Mouse (Mus musculus): ENCODE data around the gene Stoml1. TPM values are rescaled to one million over a fixed set of nuclear protein-coding genes. Genes with fewer than 3 reads are reported as not detected.
A peak's percentile ranks its signal among the peaks of the same experiment; 100 is the strongest.

The Stoml1 gene
- polyA plus RNA-seq, 1 experiment = 32.5 TPM

DNA sequence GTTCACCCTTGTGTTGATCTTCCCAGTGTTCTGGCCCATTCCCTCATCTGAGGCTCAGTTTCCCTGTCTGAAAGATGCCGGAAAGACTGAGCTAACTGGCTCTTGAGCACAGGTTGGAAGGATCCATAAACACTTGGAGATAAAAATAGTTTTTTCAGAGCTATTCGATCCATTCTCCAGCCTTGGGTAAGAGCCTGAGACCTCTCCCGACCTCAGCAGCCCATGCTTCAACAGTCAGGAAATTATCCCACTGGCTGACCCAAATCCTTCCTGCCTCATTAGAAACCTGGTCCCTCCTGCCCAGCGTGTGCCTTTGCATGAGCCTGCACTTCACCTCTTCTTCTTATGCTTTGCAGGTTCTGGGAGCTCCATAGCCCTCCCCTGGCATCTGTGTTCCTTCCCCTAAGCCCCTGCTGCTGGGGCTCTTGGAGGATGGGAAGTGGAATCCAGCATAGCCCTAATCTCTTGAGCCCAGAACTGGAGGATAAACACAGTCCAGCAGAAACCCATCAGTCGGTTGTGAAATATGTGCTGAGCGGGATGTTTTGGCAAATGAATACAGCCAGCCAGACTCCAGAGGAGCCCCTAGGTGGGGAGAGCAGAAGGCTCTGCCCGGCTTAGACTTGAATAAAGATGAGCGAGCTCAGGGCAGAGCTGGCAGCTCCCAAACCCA is 50.8 kb downstream of the Stoml1 start:
- Histone ChIP-seq H3K4me3 (ENCODE audit: insufficient read depth, low read depth, low read length) (no peak overlapping the region), H3K27ac (ENCODE audit: insufficient read depth, low read depth, low read length) (0 out of 2 replicates have a peak overlapping the region, but pooled peaks have one; percentile 6), H3K4me1 (ENCODE audit: control insufficient read depth, insufficient read depth, low read length) (no peaks in the 10 kb centered on the region), H3K27me3 (replicated peaks; ENCODE audit: control insufficient read depth, insufficient read depth, low read length) (no peaks in the 10 kb centered on the region), H3K36me3 (ENCODE audit: control insufficient read depth, insufficient read depth, low read length) (no peaks in the 10 kb centered on the region)
- WGBS = 37% methylated on average over 8 of the region's 8 CpGs
- DNase-seq = peak; percentile 29
- TF ChIP-seq CTCF (conservative IDR thresholded peaks at IDR 0.05; ENCODE audit: insufficient read depth, insufficient read length, low read depth, low read length) = no peak
- no peak for TF ChIP-seq POLR2A (IDR thresholded peaks at IDR 0.05; ENCODE audit: low read depth, low read length)

DNA sequence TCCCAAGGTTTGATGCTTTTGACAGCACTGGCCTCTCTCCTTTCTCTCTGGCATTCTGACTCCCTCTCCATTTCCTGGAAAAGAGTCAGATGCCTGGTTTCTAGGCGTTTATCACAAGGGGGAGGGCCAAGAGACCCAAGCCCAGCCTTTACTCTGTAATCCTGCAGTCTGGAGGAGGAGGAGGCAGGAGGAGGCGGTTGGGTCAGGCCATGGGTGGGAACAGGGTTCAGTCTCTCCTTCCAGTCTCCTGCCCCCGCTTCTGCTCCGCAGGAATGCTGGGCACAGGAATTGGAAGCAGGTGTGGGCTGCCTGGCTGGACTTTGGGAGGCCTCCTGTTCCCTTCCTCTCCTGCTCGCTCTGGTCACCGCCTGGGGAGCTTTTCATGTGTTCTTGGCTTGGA is 52.7 kb downstream of the Stoml1 start:
- DNase-seq = no peak
- H3K4me1 ChIP-seq (ENCODE audit: control insufficient read depth, insufficient read depth, low read length) = no peaks in the 10 kb centered on the region
- no peak overlapping the region for H3K4me3 ChIP-seq (ENCODE audit: insufficient read depth, low read depth, low read length)
- no peak overlapping the region for H3K27ac ChIP-seq (ENCODE audit: insufficient read depth, low read depth, low read length)
- H3K27me3 ChIP-seq (replicated peaks; ENCODE audit: control insufficient read depth, insufficient read depth, low read length) = no peaks in the 10 kb centered on the region
- no peak for TF ChIP-seq POLR2A (IDR thresholded peaks at IDR 0.05; ENCODE audit: low read depth, low read length)
- no peak for TF ChIP-seq CTCF (conservative IDR thresholded peaks at IDR 0.05; ENCODE audit: insufficient read depth, insufficient read length, low read depth, low read length)
- no peaks in the 10 kb centered on the region for H3K36me3 ChIP-seq (ENCODE audit: control insufficient read depth, insufficient read depth, low read length)
- 32% methylated on average over 6 of the region's 6 CpGs for WGBS

DNA sequence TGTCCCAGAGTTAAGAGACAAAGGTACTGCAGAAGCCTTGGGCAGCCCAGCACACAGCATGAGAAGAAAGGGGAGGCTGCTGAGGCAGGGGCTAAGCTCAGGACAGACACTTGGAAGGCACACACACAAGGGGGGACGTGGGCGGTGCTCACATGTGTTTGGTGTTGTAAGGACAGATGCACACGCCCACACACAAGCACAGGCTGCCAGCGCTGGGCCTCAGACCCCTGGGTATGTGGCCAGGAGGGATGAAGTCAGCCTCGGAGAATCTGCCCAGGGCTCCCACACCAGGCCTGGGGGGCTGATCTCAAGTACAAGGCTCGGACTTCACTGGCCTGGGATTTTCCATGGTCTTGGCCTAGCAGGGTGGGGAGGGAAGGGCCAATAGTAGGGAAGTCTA is 55.4 kb downstream of the Stoml1 start:
- no peak for DNase-seq
- TF ChIP-seq CTCF (conservative IDR thresholded peaks at IDR 0.05; ENCODE audit: insufficient read depth, insufficient read length, low read depth, low read length) (no peak), POLR2A (IDR thresholded peaks at IDR 0.05; ENCODE audit: low read depth, low read length) (no peak)
- 75% methylated on average over 6 of the region's 6 CpGs for WGBS
- H3K27ac ChIP-seq (ENCODE audit: insufficient read depth, low read depth, low read length) = no peak overlapping the region
- H3K36me3 ChIP-seq (ENCODE audit: control insufficient read depth, insufficient read depth, low read length) = no peaks in the 10 kb centered on the region
- no peak overlapping the region for H3K4me3 ChIP-seq (ENCODE audit: insufficient read depth, low read depth, low read length)
- no peaks in the 10 kb centered on the region for H3K27me3 ChIP-seq (replicated peaks; ENCODE audit: control insufficient read depth, insufficient read depth, low read length)
- no peaks in the 10 kb centered on the region for H3K4me1 ChIP-seq (ENCODE audit: control insufficient read depth, insufficient read depth, low read length)

DNA sequence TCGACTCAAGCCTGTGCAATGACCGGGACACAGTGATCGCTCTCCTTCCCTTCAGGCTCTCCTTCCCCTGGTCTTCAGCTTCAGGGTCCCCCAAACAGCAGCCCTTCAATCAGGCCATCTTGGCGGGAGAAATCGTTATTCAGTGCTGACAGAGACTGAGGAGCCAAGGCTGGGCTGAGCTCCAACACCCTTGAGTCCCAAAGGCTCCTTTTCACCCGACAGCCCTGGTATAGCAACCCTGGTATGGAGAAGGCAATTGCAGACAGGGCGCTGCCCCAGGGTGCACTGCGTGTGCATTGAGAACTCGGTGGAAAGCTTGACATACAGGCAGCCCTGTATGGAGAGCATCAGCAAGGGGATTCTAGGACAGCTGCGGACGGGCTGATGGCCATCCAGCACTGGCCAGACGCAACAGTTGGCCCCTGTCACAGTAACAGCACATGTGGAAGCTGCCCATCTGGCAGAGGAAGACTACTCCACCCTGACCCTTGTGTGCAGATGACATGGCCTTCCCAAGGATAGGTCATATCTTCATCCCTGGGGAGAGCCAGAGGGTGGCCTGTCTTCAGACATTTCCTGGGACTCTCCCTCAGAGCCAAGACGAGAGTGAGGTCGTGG is 57.2 kb downstream of the Stoml1 start:
- no peak overlapping the region for H3K27ac ChIP-seq (ENCODE audit: insufficient read depth, low read depth, low read length)
- no peaks in the 10 kb centered on the region for H3K36me3 ChIP-seq (ENCODE audit: control insufficient read depth, insufficient read depth, low read length)
- WGBS = 79% methylated on average over 14 of the region's 14 CpGs

DNA sequence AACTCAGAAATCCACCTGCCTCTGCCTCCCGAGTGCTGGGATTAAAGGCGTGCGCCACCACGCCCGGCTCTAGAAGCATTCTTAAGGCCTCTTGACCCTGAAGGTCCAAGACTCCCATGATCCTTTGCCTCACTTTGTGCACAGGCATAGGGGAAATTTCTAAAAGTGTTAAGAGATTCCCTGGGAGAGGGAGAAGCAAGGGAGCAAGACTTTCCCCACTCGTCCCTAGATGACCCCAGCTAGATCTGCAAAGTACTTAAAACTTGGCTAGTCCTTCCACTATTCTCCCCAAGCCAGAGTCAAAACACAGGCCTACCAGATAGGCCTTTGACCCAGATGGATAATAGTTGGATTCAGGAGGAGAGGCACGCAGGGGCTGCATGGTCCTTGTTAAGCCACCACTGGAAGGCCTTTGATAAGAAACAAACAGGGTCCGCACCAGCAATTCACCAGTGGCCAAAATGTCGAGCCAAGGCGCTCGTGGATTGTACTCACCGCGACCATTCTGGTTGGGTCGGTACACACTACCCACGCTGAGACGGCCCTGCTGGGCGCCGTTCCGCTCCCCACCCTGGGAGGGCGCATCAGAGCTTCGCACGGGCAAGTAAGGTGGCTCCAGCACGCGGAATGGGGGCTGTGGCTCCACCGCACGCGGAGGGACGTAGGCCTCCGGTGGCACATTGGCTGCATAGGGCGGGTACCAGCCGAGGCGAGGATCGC is 58.4 kb downstream of the Stoml1 start:
- Histone ChIP-seq H3K27me3 (replicated peaks; ENCODE audit: control insufficient read depth, insufficient read depth, low read length) (no peaks in the 10 kb centered on the region), H3K36me3 (ENCODE audit: control insufficient read depth, insufficient read depth, low read length) (no peaks in the 10 kb centered on the region), H3K4me1 (ENCODE audit: control insufficient read depth, insufficient read depth, low read length) (no peaks in the 10 kb centered on the region), H3K4me3 (ENCODE audit: insufficient read depth, low read depth, low read length) (peak overlapping the region; percentile 21), H3K27ac (ENCODE audit: insufficient read depth, low read depth, low read length) (0 out of 2 replicates have a peak overlapping the region, but pooled peaks have one; percentile 10)
- 73% methylated on average over 33 of the region's 33 CpGs for WGBS
- DNase-seq = peak; percentile 36
- TF ChIP-seq CTCF (conservative IDR thresholded peaks at IDR 0.05; ENCODE audit: insufficient read depth, insufficient read length, low read depth, low read length) (0 out of 2 replicates have a peak, but pooled peaks have one; percentile 4), POLR2A (IDR thresholded peaks at IDR 0.05; ENCODE audit: low read depth, low read length) (no peak)

More for the DNA sequence above, 57.2 kb downstream of the Stoml1 start:
- DNase-seq = peak; percentile 63
- TF ChIP-seq CTCF (conservative IDR thresholded peaks at IDR 0.05; ENCODE audit: insufficient read depth, insufficient read length, low read depth, low read length) (no peak), POLR2A (IDR thresholded peaks at IDR 0.05; ENCODE audit: low read depth, low read length) (no peak)
- Histone ChIP-seq H3K4me3 (ENCODE audit: insufficient read depth, low read depth, low read length) (peak overlapping the region; percentile 15; the same call in 1 of the 2 replicates), H3K27me3 (replicated peaks; ENCODE audit: control insufficient read depth, insufficient read depth, low read length) (no peaks in the 10 kb centered on the region), H3K4me1 (ENCODE audit: control insufficient read depth, insufficient read depth, low read length) (no peaks in the 10 kb centered on the region)

Other genes starting within 250 kb of the Stoml1 start
- 0.16 and 5.1 TPM in 2 replicates for gene Cyp11a1, start 246.8 kb upstream of the Stoml1 start, polyA plus RNA-seq (2012; rRNA removed)
- gene Stra6, start 189.4 kb upstream of the Stoml1 start, polyA plus RNA-seq (2012; rRNA removed) = 15.4 and 19.5 TPM in 2 replicates
- 0.18 TPM in 1 of 2 replicates, not detected in the other for gene Ccdc33, start 134.3 kb upstream of the Stoml1 start, polyA plus RNA-seq (2012; rRNA removed)
- 32.0 and 41.7 TPM in 2 replicates for gene Islr, start 48.9 kb upstream of the Stoml1 start, polyA plus RNA-seq (2012; rRNA removed)
- 0.75 and 1.7 TPM in 2 replicates for gene Islr2, start 48.8 kb upstream of the Stoml1 start, polyA plus RNA-seq (2012; rRNA removed)
- gene Pml, start 3.4 kb upstream of the Stoml1 start, polyA plus RNA-seq (2012; rRNA removed) = 27.0 and 27.6 TPM in 2 replicates
- 32.3 and 41.8 TPM in 2 replicates for gene Loxl1, start 60.0 kb downstream of the Stoml1 start, polyA plus RNA-seq (2012; rRNA removed)
- not detected in 2 replicates for gene Tbc1d21, start 117.3 kb downstream of the Stoml1 start, polyA plus RNA-seq (2012; rRNA removed)
- 2.7 and 2.9 TPM in 2 replicates for gene Insyn1, start 235.4 kb downstream of the Stoml1 start, polyA plus RNA-seq (2012; rRNA removed)

Measured in kidney, adult 2 months (tissue).